Mouse (Mus musculus): Measurements from ENCODE around the gene Dock1.

DNA sequence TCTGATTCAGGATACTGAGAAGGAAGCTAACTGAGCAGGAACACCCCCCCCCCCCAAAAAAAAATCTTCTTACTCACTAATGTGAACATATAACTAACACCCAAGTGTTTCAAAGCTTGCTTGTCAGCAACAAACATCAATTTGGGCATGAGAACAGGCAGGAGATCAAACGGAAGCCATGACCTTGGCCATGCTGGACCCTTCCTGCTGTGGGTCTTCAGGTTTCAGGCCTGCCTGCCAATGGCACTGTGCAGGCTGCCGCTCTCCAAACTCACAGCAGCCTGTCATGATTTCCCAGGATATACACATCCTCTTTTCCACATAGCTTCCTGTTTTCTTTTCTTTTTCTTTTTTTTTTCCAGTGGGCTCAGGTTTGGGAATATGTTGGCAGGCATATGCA is 423.4 kb downstream of the Dock1 start:
- TF ChIP-seq CTCF (IDR thresholded peaks at IDR 0.05; ENCODE audit: borderline replicate concordance, insufficient read depth, low read length) (no peak), POLR2A (IDR thresholded peaks at IDR 0.05; ENCODE audit: low read depth, low read length) (no peak)

All from embryonic fibroblast, embryonic 13.5 days (primary cell).